Mouse (Mus musculus): Measurements from ENCODE around the gene Sgk1. TPM values are rescaled to one million over a fixed set of nuclear protein-coding genes. Genes with fewer than 3 reads are reported as not detected.

Sgk1 gene
- total RNA-seq, 1 experiment: 217 TPM

- no peak for TF ChIP-seq ZC3H11A (IDR thresholded peaks at IDR 0.05; ENCODE audit: borderline replicate concordance, low read depth, low read length)
- TF ChIP-seq MAFK (IDR thresholded peaks at IDR 0.05; ENCODE audit: insufficient read depth, low read depth, low read length): no peak
- TF ChIP-seq CHD2 (IDR thresholded peaks at IDR 0.05; ENCODE audit: low read depth, low read length): no peak
- TF ChIP-seq HCFC1 (IDR thresholded peaks at IDR 0.05; ENCODE audit: borderline replicate concordance, insufficient read depth, low read length): no peak
- no peak for TF ChIP-seq ZNF384 (IDR thresholded peaks at IDR 0.05; ENCODE audit: low read depth, low read length)
- no peak overlapping the region for H3K4me3 ChIP-seq (ENCODE audit: insufficient read depth in 1 of 2, low read depth in 1 of 2, low read length in 2 of 2, poor library complexity in 1 of 2, severe bottlenecking in 1 of 2)
- H3K27ac ChIP-seq (ENCODE audit: insufficient read depth, low read depth, low read length, poor library complexity, severe bottlenecking): no peak overlapping the region
- no peaks in the 10 kb centered on the region for H3K9me3 ChIP-seq (ENCODE audit: control insufficient read depth, insufficient read depth, low read depth, low read length)
- DNase-seq (ENCODE audit: low read depth, low spot score): no peak
- H3K9ac ChIP-seq (ENCODE audit: insufficient read depth, low read depth, low read length, poor library complexity, severe bottlenecking): no peak overlapping the region
- in situ Hi-C loops (cut with MboI; ENCODE audit: low sequenced_read_pairs in 2 of 2, unreplicated experiment in 2 of 2): no loop called here
- peaks cover 0 to 11% of the 10 kb centered on the region in 2 experiments; a peak in 2 of 4 replicates for H3K4me1 ChIP-seq (ENCODE audit: control insufficient read depth in 2 of 2, insufficient read depth in 2 of 2, low read length in 2 of 2, poor library complexity in 1 of 2)
- no peaks in the 10 kb centered on the region for H3K36me3 ChIP-seq (ENCODE audit: control insufficient read depth, insufficient read depth, low read length, poor library complexity, severe bottlenecking)
Observed at GRCm38 (mm10) chr10:21974801-21975200, 92.8 kb downstream of the Sgk1 start.

GRCm38 (mm10) chr10:21975384-21975783 is 93.4 kb downstream of the Sgk1 start:
- Histone ChIP-seq H3K27ac (ENCODE audit: insufficient read depth, low read depth, low read length, poor library complexity, severe bottlenecking) (no peak overlapping the region), H3K9ac (ENCODE audit: insufficient read depth, low read depth, low read length, poor library complexity, severe bottlenecking) (no peak overlapping the region), H3K4me1 (ENCODE audit: control insufficient read depth in 2 of 2, insufficient read depth in 2 of 2, low read length in 2 of 2, poor library complexity in 1 of 2) (peaks cover 0 to 11% of the 10 kb centered on the region in 2 experiments; a peak in 2 of 4 replicates), H3K36me3 (ENCODE audit: control insufficient read depth, insufficient read depth, low read length, poor library complexity, severe bottlenecking) (no peaks in the 10 kb centered on the region), H3K9me3 (ENCODE audit: control insufficient read depth, insufficient read depth, low read depth, low read length) (no peaks in the 10 kb centered on the region), H3K4me3 (ENCODE audit: insufficient read depth in 1 of 2, low read depth in 1 of 2, low read length in 2 of 2, poor library complexity in 1 of 2, severe bottlenecking in 1 of 2) (no peak overlapping the region)
- in situ Hi-C loops (cut with MboI; ENCODE audit: low sequenced_read_pairs in 2 of 2, unreplicated experiment in 2 of 2): no loop called here
- TF ChIP-seq MAFK (IDR thresholded peaks at IDR 0.05; ENCODE audit: insufficient read depth, low read depth, low read length): no peak
- no peak for TF ChIP-seq ZNF384 (IDR thresholded peaks at IDR 0.05; ENCODE audit: low read depth, low read length)
- TF ChIP-seq CHD2 (IDR thresholded peaks at IDR 0.05; ENCODE audit: low read depth, low read length): no peak
- no peak for TF ChIP-seq HCFC1 (IDR thresholded peaks at IDR 0.05; ENCODE audit: borderline replicate concordance, insufficient read depth, low read length)
- no peak for TF ChIP-seq ZC3H11A (IDR thresholded peaks at IDR 0.05; ENCODE audit: borderline replicate concordance, low read depth, low read length)
- DNase-seq (ENCODE audit: low read depth, low spot score): no peak

GRCm38 (mm10) chr10:21976253-21976652 is 94.3 kb downstream of the Sgk1 start:
- TF ChIP-seq CHD2 (IDR thresholded peaks at IDR 0.05; ENCODE audit: low read depth, low read length) (no peak), HCFC1 (IDR thresholded peaks at IDR 0.05; ENCODE audit: borderline replicate concordance, insufficient read depth, low read length) (no peak), ZNF384 (IDR thresholded peaks at IDR 0.05; ENCODE audit: low read depth, low read length) (no peak), ZC3H11A (IDR thresholded peaks at IDR 0.05; ENCODE audit: borderline replicate concordance, low read depth, low read length) (no peak), MAFK (IDR thresholded peaks at IDR 0.05; ENCODE audit: insufficient read depth, low read depth, low read length) (no peak)
- Histone ChIP-seq H3K27ac (ENCODE audit: insufficient read depth, low read depth, low read length, poor library complexity, severe bottlenecking) (no peak overlapping the region), H3K9me3 (ENCODE audit: control insufficient read depth, insufficient read depth, low read depth, low read length) (no peaks in the 10 kb centered on the region), H3K36me3 (ENCODE audit: control insufficient read depth, insufficient read depth, low read length, poor library complexity, severe bottlenecking) (no peaks in the 10 kb centered on the region), H3K4me3 (ENCODE audit: insufficient read depth in 1 of 2, low read depth in 1 of 2, low read length in 2 of 2, poor library complexity in 1 of 2, severe bottlenecking in 1 of 2) (no peak overlapping the region), H3K4me1 (ENCODE audit: control insufficient read depth in 2 of 2, insufficient read depth in 2 of 2, low read length in 2 of 2, poor library complexity in 1 of 2) (peaks cover 0 to 10% of the 10 kb centered on the region in 2 experiments; a peak in 2 of 4 replicates), H3K9ac (ENCODE audit: insufficient read depth, low read depth, low read length, poor library complexity, severe bottlenecking) (no peak overlapping the region)
- no peak for DNase-seq (ENCODE audit: low read depth, low spot score)
- in situ Hi-C loops (cut with MboI; ENCODE audit: low sequenced_read_pairs in 2 of 2, unreplicated experiment in 2 of 2): no loop called here

- in situ Hi-C loops (cut with MboI; ENCODE audit: low sequenced_read_pairs in 2 of 2, unreplicated experiment in 2 of 2): no loop called here
- TF ChIP-seq ZNF384 (IDR thresholded peaks at IDR 0.05; ENCODE audit: low read depth, low read length) (no peak), MAFK (IDR thresholded peaks at IDR 0.05; ENCODE audit: insufficient read depth, low read depth, low read length) (no peak), ZC3H11A (IDR thresholded peaks at IDR 0.05; ENCODE audit: borderline replicate concordance, low read depth, low read length) (no peak), HCFC1 (IDR thresholded peaks at IDR 0.05; ENCODE audit: borderline replicate concordance, insufficient read depth, low read length) (no peak), CHD2 (IDR thresholded peaks at IDR 0.05; ENCODE audit: low read depth, low read length) (no peak)
- Histone ChIP-seq H3K9ac (ENCODE audit: insufficient read depth, low read depth, low read length, poor library complexity, severe bottlenecking) (no peak overlapping the region), H3K4me1 (ENCODE audit: control insufficient read depth in 2 of 2, insufficient read depth in 2 of 2, low read length in 2 of 2, poor library complexity in 1 of 2) (peaks cover 9 to 15% of the 10 kb centered on the region in 2 experiments), H3K36me3 (ENCODE audit: control insufficient read depth, insufficient read depth, low read length, poor library complexity, severe bottlenecking) (no peaks in the 10 kb centered on the region), H3K9me3 (ENCODE audit: control insufficient read depth, insufficient read depth, low read depth, low read length) (no peaks in the 10 kb centered on the region), H3K27ac (ENCODE audit: insufficient read depth, low read depth, low read length, poor library complexity, severe bottlenecking) (no peak overlapping the region; the same call in 1 of the 2 replicates), H3K4me3 (ENCODE audit: insufficient read depth in 1 of 2, low read depth in 1 of 2, low read length in 2 of 2, poor library complexity in 1 of 2, severe bottlenecking in 1 of 2) (peak overlapping the region; percentile 19 to 35; a peak in 3 of 4 replicates)
- no peak for DNase-seq (ENCODE audit: low read depth, low spot score)
Observed at GRCm38 (mm10) chr10:21978421-21978820, 96.4 kb downstream of the Sgk1 start.

All from ES-E14 (cell line).